Comparison of ENCODE assay signal across 18 mouse cellular contexts in genomic region chr2:159404940-159405339, GRCm38 (mm10).
"Had no signal": no experiment of that assay in that cellular context is flagged by ENCODE, and none has a peak within 500 bp of the region (broad histone marks: within the 10 kb centered on the region; RNA-seq: fewer than 3 reads in every experiment).

No protein-coding gene starts in this region.

- H3K27ac ChIP-seq: midbrain, embryonic 12.5 days; neural tube, embryonic 13.5 days; neural tube, embryonic 15.5 days had no signal

- H3K4me1 ChIP-seq: midbrain, embryonic 12.5 days; neural tube, embryonic 13.5 days; neural tube, embryonic 15.5 days had no signal

- H3K4me2 ChIP-seq: lung, embryonic 14.5 days; midbrain, embryonic 12.5 days; neural tube, embryonic 13.5 days; neural tube, embryonic 15.5 days had no signal

- ATAC-seq: midbrain, embryonic 16.5 days had no signal

- DNase-seq: lung, adult 18-20 months; lung, embryonic 14.5 days; lung, postnatal 10 days; lung, postnatal 4 days; midbrain, embryonic 14.5 days; retina, postnatal 1 day; right cerebral cortex, adult 18-20 months; right cerebral cortex, postnatal 25 days; right cerebral cortex, postnatal 4 days; spleen, adult 18-20 months; thymus, adult 18-20 months; thymus, postnatal 14 days; thymus, postnatal 36 days had no signal

- H3K9ac ChIP-seq: lung, embryonic 14.5 days; midbrain, embryonic 12.5 days; neural tube, embryonic 13.5 days; neural tube, embryonic 15.5 days had no signal

- H3K4me3 ChIP-seq: midbrain, embryonic 12.5 days; myocyte; neural tube, embryonic 13.5 days; neural tube, embryonic 15.5 days had no signal

- H3K36me3 ChIP-seq: midbrain, embryonic 12.5 days; neural tube, embryonic 13.5 days; neural tube, embryonic 15.5 days had no signal

- H3K27me3 ChIP-seq: midbrain, embryonic 12.5 days; neural tube, embryonic 13.5 days; neural tube, embryonic 15.5 days had no signal

- H3K9me3 ChIP-seq: midbrain, embryonic 12.5 days; neural tube, embryonic 13.5 days had no signal
